Mouse (Mus musculus) 3T3-L1 (cell line): ENCODE measurements around the gene Plekhf1.

Experiments
- DNase-seq: peaks from one replicate; pipeline ENCODE4 v3.0.0-alpha.2; 2015; ENCODE audit warnings: low read depth, low spot score

Plekhf1 gene

GRCm38 (mm10) chr7:38227900-38228298, at the start of gene Plekhf1:
Plekhf1 (minus strand) TSS chr7:38228016.
- peak; percentile 93 for DNase-seq

DNA sequence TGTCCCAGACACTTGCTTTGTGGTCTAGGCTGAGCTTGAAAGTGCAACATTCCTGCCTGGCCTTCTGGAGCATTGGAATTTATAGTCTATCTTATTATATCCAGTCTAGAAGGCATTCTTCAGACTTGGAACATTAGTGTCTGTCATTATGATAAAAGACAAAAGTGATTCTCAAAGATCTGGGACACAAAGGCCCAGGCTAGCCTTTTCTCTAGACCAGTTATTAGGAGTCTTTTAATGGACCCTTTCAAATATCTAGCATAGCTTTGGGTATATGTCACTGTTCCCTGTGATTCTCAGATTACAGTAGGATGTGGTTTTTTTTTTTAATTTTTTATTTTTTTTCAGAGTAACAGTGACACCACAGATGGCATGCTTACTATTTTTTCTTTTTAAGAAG, 44.7 kb upstream of the Plekhf1 start:
- no peak for DNase-seq

DNA sequence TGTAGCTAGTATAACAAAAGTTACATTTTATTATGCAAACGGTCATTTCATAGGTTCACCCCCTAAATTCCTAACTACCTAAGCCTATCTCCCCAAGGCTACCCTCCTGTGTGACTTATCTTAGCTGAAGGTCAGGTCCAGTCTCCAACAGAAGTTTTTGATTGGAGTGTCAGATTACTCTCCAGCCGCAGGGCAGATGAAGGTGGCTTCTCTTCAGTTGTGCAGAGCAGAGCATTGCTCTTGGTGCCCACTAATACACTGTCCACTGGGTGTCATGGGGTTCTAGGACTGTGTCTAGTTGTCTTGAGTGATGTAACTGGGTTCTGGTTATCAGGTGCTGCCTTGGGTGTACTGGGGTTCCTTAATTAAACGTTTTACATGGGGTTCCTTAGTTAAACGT, 44.0 kb upstream of the Plekhf1 start:
- no peak for DNase-seq

- no peak for DNase-seq
Observed at GRCm38 (mm10) chr7:38271511-38271811, 43.6 kb upstream of the Plekhf1 start.

GRCm38 (mm10) chr7:38270703-38271510, 43.1 kb upstream of the Plekhf1 start, which contains the start of gene Pop4:
Pop4 (minus strand) TSS chr7:38271423.
- DNase-seq: peak; percentile 85

GRCm38 (mm10) chr7:38267006-38267680, 39.3 kb upstream of the Plekhf1 start:
- peak; percentile 70 for DNase-seq

DNA sequence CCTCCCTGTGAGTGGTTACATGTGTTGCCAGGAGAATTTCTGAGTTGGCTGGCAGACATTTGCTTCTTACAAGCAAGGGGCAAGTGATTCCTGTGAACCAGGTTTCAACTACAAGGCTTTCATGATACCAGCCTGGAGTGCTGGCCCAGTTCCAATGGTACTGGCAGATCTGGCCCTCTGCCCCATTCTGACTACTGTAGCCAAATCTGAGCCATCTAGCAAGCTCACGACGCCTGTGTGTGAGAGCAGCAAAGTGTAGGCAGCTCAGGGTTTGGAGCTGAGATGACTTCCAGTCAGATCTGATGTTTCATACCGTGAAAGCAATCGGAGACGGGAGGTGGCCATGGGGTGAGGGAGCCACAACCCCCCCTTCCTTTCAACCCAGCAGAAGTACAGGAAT, 34.6 kb upstream of the Plekhf1 start:
- DNase-seq: no peak

GRCm38 (mm10) chr7:38259631-38260030, 31.8 kb upstream of the Plekhf1 start:
- no peak for DNase-seq

GRCm38 (mm10) chr7:38253441-38253840, 25.6 kb upstream of the Plekhf1 start:
- DNase-seq: no peak

- DNase-seq: no peak
Observed at GRCm38 (mm10) chr7:38251494-38252216, 23.8 kb upstream of the Plekhf1 start.

- no peak for DNase-seq
Observed at GRCm38 (mm10) chr7:38242417-38242816, 14.6 kb upstream of the Plekhf1 start.

DNA sequence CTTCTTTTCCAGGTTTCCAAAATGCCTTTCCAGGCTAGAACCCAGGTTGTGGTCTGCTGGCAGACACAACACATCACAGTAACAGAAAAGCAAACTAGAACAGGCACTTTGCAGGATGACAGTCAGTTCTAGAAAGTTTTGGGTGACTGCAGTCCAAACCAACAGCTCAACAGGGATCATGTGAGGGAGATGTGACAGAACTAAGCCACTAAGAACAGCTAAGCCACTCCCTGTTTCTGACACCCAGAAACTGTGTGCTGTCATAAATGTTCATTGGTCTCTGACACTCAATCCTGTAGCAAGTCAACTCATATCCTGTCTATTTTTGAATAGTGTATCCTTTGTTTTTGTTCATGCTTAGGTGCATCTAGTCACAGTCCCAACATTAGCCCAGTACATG, 9.3 kb upstream of the Plekhf1 start:
- no peak for DNase-seq

- DNase-seq: no peak
Observed at GRCm38 (mm10) chr7:38236400-38237105, 8.7 kb upstream of the Plekhf1 start.

- peak; percentile 92 for DNase-seq
Observed at GRCm38 (mm10) chr7:38230285-38230684, 2.5 kb upstream of the Plekhf1 start.

- no peak for DNase-seq
Observed at GRCm38 (mm10) chr7:38228329-38228728, 513 bp upstream of the Plekhf1 start.

GRCm38 (mm10) chr7:38227181-38227899, 476 bp downstream of the Plekhf1 start:
- peak; percentile 91 for DNase-seq

DNA sequence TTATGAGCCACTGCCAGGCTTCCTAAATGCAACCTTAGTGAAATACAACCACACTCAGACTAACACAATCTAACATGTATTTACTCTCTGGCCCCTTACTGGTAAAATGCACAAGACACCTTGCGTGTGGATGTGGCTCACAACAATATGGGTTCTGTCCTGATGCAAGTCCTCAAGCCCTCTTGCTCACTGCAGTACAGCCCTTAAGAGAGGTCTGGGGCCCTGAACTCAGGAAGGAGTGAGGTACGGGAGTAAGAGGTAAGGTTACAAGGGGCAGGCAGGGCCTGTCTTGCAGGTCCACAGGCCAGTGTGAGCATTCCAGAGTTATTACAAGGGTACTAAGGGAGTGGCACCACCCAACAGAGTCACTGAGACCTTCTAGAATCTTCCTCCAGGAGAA, 1.6 kb downstream of the Plekhf1 start:
- no peak for DNase-seq

DNA sequence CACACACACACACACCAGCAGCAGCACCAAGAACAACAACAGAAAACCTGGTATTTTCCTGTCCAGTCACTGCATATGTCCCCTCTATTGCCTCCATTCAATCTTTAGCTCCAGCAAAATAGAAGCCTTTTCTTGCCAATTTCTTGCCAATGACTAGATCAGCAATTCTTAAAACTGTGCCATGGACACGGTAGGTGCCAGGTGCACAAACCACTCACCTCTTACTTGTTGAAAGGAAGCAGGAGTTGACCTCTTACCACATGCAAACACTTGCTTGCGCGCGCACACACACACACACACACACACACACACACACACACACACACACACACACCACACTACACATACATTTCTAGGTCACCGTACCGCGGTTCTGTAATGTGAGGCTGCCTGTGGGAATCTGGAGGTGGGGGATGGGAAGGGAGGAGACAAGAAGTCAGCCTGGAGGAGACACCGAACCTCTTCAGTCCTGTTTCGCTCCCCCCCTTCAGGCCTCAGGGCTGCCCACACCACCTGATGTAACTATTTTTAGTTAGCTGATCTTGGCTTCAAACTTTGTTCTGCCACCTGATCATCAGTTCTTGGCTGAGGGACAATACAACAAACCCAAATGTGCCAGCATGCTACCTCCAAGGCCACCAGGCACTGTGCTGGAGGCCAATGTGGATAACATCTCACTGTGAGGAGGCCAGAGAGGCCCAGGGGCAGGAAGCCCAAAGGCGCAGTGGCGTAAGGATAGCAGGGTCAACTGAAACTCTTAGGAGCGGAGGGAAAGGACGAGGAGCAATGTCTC, 3.0 kb downstream of the Plekhf1 start:
- DNase-seq: no peak

DNA sequence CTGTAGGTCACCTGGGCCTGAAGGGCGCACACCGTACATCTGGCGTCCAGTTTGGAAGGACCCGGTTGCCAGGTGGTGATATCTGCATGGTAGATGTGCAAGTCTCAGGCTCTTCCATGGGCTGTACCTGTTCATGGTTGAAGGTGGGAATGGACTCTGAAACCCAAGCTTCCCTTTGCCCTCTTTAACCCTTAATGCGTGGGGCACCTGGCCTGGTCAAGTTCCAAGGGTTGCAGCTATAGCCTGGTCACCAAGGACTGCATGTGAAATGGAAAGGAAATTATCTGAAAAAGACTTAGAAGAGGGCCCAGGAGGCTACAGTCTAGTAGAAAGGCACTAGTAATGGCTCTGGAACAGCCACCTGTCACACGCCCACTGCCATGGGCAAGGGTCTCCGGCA, 7.0 kb downstream of the Plekhf1 start:
- DNase-seq: no peak

DNA sequence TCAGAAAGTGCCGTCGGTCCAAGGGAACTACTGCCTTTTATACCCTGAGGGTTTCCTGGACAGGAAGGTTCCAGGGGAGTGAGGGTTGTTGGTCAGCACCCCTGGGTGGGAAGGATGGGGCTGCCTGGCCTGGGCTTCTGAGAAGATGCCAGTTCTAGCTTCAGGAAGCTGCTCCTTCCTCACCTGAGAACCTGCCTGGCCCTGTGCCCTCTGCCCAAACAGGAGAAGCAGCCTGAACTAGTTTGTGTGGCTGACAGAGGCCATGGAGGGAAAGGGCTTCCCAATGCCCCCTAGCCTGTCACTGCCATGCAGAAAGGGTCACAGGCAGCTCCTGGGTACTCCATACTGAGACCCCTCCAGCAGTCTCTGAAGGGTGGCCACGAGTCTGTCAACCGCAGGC, 8.3 kb downstream of the Plekhf1 start:
- no peak for DNase-seq
